Mouse (Mus musculus) induced T-regulatory cell, adult 2 months (primary cell): Measurements from ENCODE around the gene Lekr1.
A peak's percentile ranks its signal among the peaks of the same experiment; 100 is the strongest.
"Not testable (repeated sequence)": the region's sequence is repeated elsewhere in the genome, so short reads cannot be mapped to it uniquely, and the experiment has no call there.

ENCODE experiments used
- DNase-seq: peaks from one replicate; pipeline ENCODE4 v3.0.0-alpha.2; 2012; ENCODE audit warnings: low read depth

The Lekr1 gene

GRCm38 (mm10) chr3:65767202-65767862 lies 101.3 kb downstream of the Lekr1 start:
- no peak for DNase-seq

GRCm38 (mm10) chr3:65769666-65770065 lies 103.6 kb downstream of the Lekr1 start:
- not testable (repeated sequence) for DNase-seq

- DNase-seq = no peak
Measured at GRCm38 (mm10) chr3:65773910-65774309, 107.9 kb downstream of the Lekr1 start.

GRCm38 (mm10) chr3:65775096-65775495 lies 109.1 kb downstream of the Lekr1 start:
- DNase-seq = no peak

GRCm38 (mm10) chr3:65782246-65782645 lies 116.2 kb downstream of the Lekr1 start:
- DNase-seq = no peak

- no peak for DNase-seq
Measured at GRCm38 (mm10) chr3:65790076-65790685, 124.2 kb downstream of the Lekr1 start.

GRCm38 (mm10) chr3:65793561-65793960 lies 127.5 kb downstream of the Lekr1 start:
- DNase-seq = peak; percentile 47

- DNase-seq = no peak
Measured at GRCm38 (mm10) chr3:65794711-65795110, 128.7 kb downstream of the Lekr1 start.

GRCm38 (mm10) chr3:65797345-65798137 lies 131.5 kb downstream of the Lekr1 start:
- no peak for DNase-seq

- no peak for DNase-seq
Measured at GRCm38 (mm10) chr3:65800962-65801361, 134.9 kb downstream of the Lekr1 start.

GRCm38 (mm10) chr3:65802185-65802584 lies 136.2 kb downstream of the Lekr1 start:
- no peak for DNase-seq

- DNase-seq = no peak
Measured at GRCm38 (mm10) chr3:65802868-65803267, 136.8 kb downstream of the Lekr1 start.

- DNase-seq = no peak
Measured at GRCm38 (mm10) chr3:65814881-65815280, 148.9 kb downstream of the Lekr1 start.

GRCm38 (mm10) chr3:65816012-65816411 lies 150.0 kb downstream of the Lekr1 start:
- DNase-seq = no peak

- no peak for DNase-seq
Measured at GRCm38 (mm10) chr3:65818597-65818996, 152.6 kb downstream of the Lekr1 start.

- DNase-seq = no peak
Measured at GRCm38 (mm10) chr3:65819841-65820240, 153.8 kb downstream of the Lekr1 start.

- no peak for DNase-seq
Measured at GRCm38 (mm10) chr3:65824886-65825285, 158.9 kb downstream of the Lekr1 start.

GRCm38 (mm10) chr3:65826716-65827115 lies 160.7 kb downstream of the Lekr1 start:
- DNase-seq = no peak

- DNase-seq = no peak
Measured at GRCm38 (mm10) chr3:65827400-65827799, 161.4 kb downstream of the Lekr1 start.

GRCm38 (mm10) chr3:65828020-65828419 lies 162.0 kb downstream of the Lekr1 start:
- no peak for DNase-seq

GRCm38 (mm10) chr3:65829230-65829629 lies 163.2 kb downstream of the Lekr1 start:
- DNase-seq = no peak

GRCm38 (mm10) chr3:65829943-65830483 lies 164.0 kb downstream of the Lekr1 start:
- DNase-seq = no peak

GRCm38 (mm10) chr3:65830801-65831200 lies 164.8 kb downstream of the Lekr1 start:
- DNase-seq = no peak
